Mouse (Mus musculus): ENCODE measurements around the gene Usp44. TPM values are rescaled to one million over a fixed set of nuclear protein-coding genes. Genes with fewer than 3 reads are reported as not detected.

Usp44 gene
- polyA plus RNA-seq, 1 experiment from 2014 or later, result 0.23 TPM

- ATAC-seq (no peak), DNase-seq (no peak)
- peak overlapping the region; percentile 13; the same call in 1 of the 2 replicates for H3K4me2 ChIP-seq (ENCODE audit: low read depth, low read length)
- TF ChIP-seq CTCF (IDR thresholded peaks at IDR 0.05; ENCODE audit: low read depth), result no peak
- no peak for TF ChIP-seq EP300 (IDR thresholded peaks at IDR 0.05; ENCODE audit: low read depth)
- no peak overlapping the region for H3K9ac ChIP-seq (replicated peaks)
- peaks cover 73% of the 10 kb centered on the region for H3K36me3 ChIP-seq (replicated peaks; ENCODE audit: insufficient read depth, low read length)
- H3K4me3 ChIP-seq (ENCODE audit: low read depth, low read length), result no peak overlapping the region
- H3K27me3 ChIP-seq (ENCODE audit: insufficient read depth, low read length), result no peaks in the 10 kb centered on the region
- no peak overlapping the region for H3K27ac ChIP-seq (ENCODE audit: low read depth)
- H3K4me1 ChIP-seq (ENCODE audit: insufficient read depth), result peaks cover 17% of the 10 kb centered on the region
- H3K9me3 ChIP-seq (ENCODE audit: low read length), result no peaks in the 10 kb centered on the region
Measured at GRCm38 (mm10) chr10:93881918-93882317, 50.6 kb downstream of the Usp44 start.

- no peak overlapping the region for H3K9ac ChIP-seq (replicated peaks)
- WGBS (ENCODE audit: insufficient replicate concordance), result 54% methylated on average over 8 of the region's 8 CpGs
- peak overlapping the region; percentile 92 for H3K4me2 ChIP-seq (ENCODE audit: low read depth, low read length)
- H3K27ac ChIP-seq (ENCODE audit: low read depth), result peak overlapping the region; percentile 77
- H3K36me3 ChIP-seq (replicated peaks; ENCODE audit: insufficient read depth, low read length), result peaks cover 73% of the 10 kb centered on the region
- H3K27me3 ChIP-seq (ENCODE audit: insufficient read depth, low read length), result no peaks in the 10 kb centered on the region
- ATAC-seq (peak; percentile 76), DNase-seq (peak; percentile 29)
- TF ChIP-seq EP300 (IDR thresholded peaks at IDR 0.05; ENCODE audit: low read depth), result 0 out of 2 replicates have a peak, but pooled peaks have one; percentile 41
- no peak for TF ChIP-seq CTCF (IDR thresholded peaks at IDR 0.05; ENCODE audit: low read depth)
- peak overlapping the region; percentile 23 for H3K4me3 ChIP-seq (ENCODE audit: low read depth, low read length)
- no peaks in the 10 kb centered on the region for H3K9me3 ChIP-seq (ENCODE audit: low read length)
- H3K4me1 ChIP-seq (ENCODE audit: insufficient read depth), result peaks cover 17% of the 10 kb centered on the region
Measured at GRCm38 (mm10) chr10:93882738-93883364, 51.5 kb downstream of the Usp44 start.

GRCm38 (mm10) chr10:93885839-93886477 is 54.6 kb downstream of the Usp44 start:
- Histone ChIP-seq H3K4me2 (ENCODE audit: low read depth, low read length) (peak overlapping the region; percentile 92), H3K36me3 (replicated peaks; ENCODE audit: insufficient read depth, low read length) (peaks cover 43% of the 10 kb centered on the region), H3K9ac (replicated peaks) (peak overlapping the region; percentile 52), H3K4me1 (ENCODE audit: insufficient read depth) (peaks cover 32% of the 10 kb centered on the region), H3K9me3 (ENCODE audit: low read length) (no peaks in the 10 kb centered on the region), H3K4me3 (ENCODE audit: low read depth, low read length) (peak overlapping the region; percentile 24), H3K27ac (ENCODE audit: low read depth) (peak overlapping the region; percentile 91), H3K27me3 (ENCODE audit: insufficient read depth, low read length) (no peaks in the 10 kb centered on the region)
- WGBS (ENCODE audit: insufficient replicate concordance), result 59% methylated on average over 14 of the region's 14 CpGs
- TF ChIP-seq CTCF (IDR thresholded peaks at IDR 0.05; ENCODE audit: low read depth), result no peak
- peak; percentile 97 for TF ChIP-seq EP300 (IDR thresholded peaks at IDR 0.05; ENCODE audit: low read depth)
- ATAC-seq (peak; percentile 70), DNase-seq (peak; percentile 65)

- peak overlapping the region; percentile 91 for H3K27ac ChIP-seq (ENCODE audit: low read depth)
- no peaks in the 10 kb centered on the region for H3K9me3 ChIP-seq (ENCODE audit: low read length)
- TF ChIP-seq EP300 (IDR thresholded peaks at IDR 0.05; ENCODE audit: low read depth), result no peak
- TF ChIP-seq CTCF (IDR thresholded peaks at IDR 0.05; ENCODE audit: low read depth), result no peak
- peak overlapping the region; percentile 92 for H3K4me2 ChIP-seq (ENCODE audit: low read depth, low read length)
- H3K4me3 ChIP-seq (ENCODE audit: low read depth, low read length), result peak overlapping the region; percentile 89
- H3K9ac ChIP-seq (replicated peaks), result peak overlapping the region; percentile 94
- H3K27me3 ChIP-seq (ENCODE audit: insufficient read depth, low read length), result no peaks in the 10 kb centered on the region
- no peak for ATAC-seq
- H3K36me3 ChIP-seq (replicated peaks; ENCODE audit: insufficient read depth, low read length), result peaks cover 32% of the 10 kb centered on the region
- 7% methylated on average over 10 of the region's 10 CpGs for WGBS (ENCODE audit: insufficient replicate concordance)
- H3K4me1 ChIP-seq (ENCODE audit: insufficient read depth), result peaks cover 28% of the 10 kb centered on the region
- no peak for DNase-seq
Measured at GRCm38 (mm10) chr10:93888590-93888934, 57.2 kb downstream of the Usp44 start.

GRCm38 (mm10) chr10:93888935-93889578 is 57.7 kb downstream of the Usp44 start:
- H3K36me3 ChIP-seq (replicated peaks; ENCODE audit: insufficient read depth, low read length), result peaks cover 29% of the 10 kb centered on the region
- ATAC-seq (peak; percentile 24), DNase-seq (peak; percentile 59)
- TF ChIP-seq EP300 (IDR thresholded peaks at IDR 0.05; ENCODE audit: low read depth), result no peak
- TF ChIP-seq CTCF (IDR thresholded peaks at IDR 0.05; ENCODE audit: low read depth), result no peak
- peak overlapping the region; percentile 94 for H3K9ac ChIP-seq (replicated peaks)
- H3K4me1 ChIP-seq (ENCODE audit: insufficient read depth), result peaks cover 24% of the 10 kb centered on the region
- peak overlapping the region; percentile 89 for H3K4me3 ChIP-seq (ENCODE audit: low read depth, low read length)
- no peaks in the 10 kb centered on the region for H3K9me3 ChIP-seq (ENCODE audit: low read length)
- peak overlapping the region; percentile 92 for H3K4me2 ChIP-seq (ENCODE audit: low read depth, low read length)
- WGBS (ENCODE audit: insufficient replicate concordance), result under 1% methylated on average over 38 of the region's 38 CpGs
- H3K27ac ChIP-seq (ENCODE audit: low read depth), result peak overlapping the region; percentile 91
- no peaks in the 10 kb centered on the region for H3K27me3 ChIP-seq (ENCODE audit: insufficient read depth, low read length)

GRCm38 (mm10) chr10:93889579-93889950 is 58.2 kb downstream of the Usp44 start:
- TF ChIP-seq EP300 (IDR thresholded peaks at IDR 0.05; ENCODE audit: low read depth), result no peak; the same call in 1 of the 2 replicates
- TF ChIP-seq CTCF (IDR thresholded peaks at IDR 0.05; ENCODE audit: low read depth), result no peak
- Histone ChIP-seq H3K27me3 (ENCODE audit: insufficient read depth, low read length) (no peaks in the 10 kb centered on the region), H3K4me1 (ENCODE audit: insufficient read depth) (peaks cover 23% of the 10 kb centered on the region), H3K9me3 (ENCODE audit: low read length) (no peaks in the 10 kb centered on the region), H3K4me3 (ENCODE audit: low read depth, low read length) (peak overlapping the region; percentile 89), H3K4me2 (ENCODE audit: low read depth, low read length) (peak overlapping the region; percentile 92), H3K27ac (ENCODE audit: low read depth) (peak overlapping the region; percentile 91), H3K9ac (replicated peaks) (peak overlapping the region; percentile 94), H3K36me3 (replicated peaks; ENCODE audit: insufficient read depth, low read length) (peaks cover 25% of the 10 kb centered on the region)
- 0% methylated on average over 23 of the region's 30 CpGs for WGBS (ENCODE audit: insufficient replicate concordance)
- ATAC-seq (peak; percentile 80), DNase-seq (peak; percentile 91)
